Mouse (Mus musculus): Measurements from ENCODE around the gene Myh2. TPM values are rescaled to one million over a fixed set of nuclear protein-coding genes. Genes with fewer than 3 reads are reported as not detected.

The Myh2 gene
- polyA plus RNA-seq, 2 experiments, result 0.16 to 0.30 TPM

DNA sequence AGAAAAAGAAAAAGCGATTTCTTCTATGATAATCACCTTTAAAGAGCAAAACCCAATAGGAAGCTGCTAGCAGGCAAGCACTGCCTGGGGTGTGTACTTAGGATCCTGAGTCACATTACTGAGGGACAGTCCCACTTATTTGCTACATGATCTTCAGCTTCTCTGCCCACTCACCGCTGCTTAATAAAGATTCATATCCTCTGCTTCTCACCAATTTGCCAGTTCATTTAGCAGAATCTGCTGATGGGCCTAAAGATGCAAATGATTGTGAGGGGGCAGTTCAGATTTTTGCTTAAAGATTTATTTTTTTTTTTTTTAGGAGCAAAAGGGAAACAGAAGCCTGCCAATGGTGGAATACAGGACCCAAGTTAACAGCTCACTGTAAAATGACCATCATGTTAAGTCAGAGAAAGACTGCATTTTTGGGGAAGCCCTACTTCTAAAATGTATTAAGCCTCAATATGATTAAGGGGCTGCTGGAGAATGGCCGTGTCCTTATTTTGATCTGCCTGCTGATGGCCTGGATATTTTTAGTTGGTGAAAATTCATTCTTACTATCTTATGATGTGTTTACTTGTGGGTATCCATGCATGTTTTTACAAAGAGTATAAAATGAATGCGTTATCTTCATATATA lies 26.8 kb upstream of the Myh2 start:
- H3K9me3 ChIP-seq (ENCODE audit: control insufficient read depth, low read length), result no peaks in the 10 kb centered on the region
- DNase-seq (ENCODE audit: low spot score) (no peak), ATAC-seq (ENCODE audit: low FRiP score, low read depth) (no peak)
- H3K4me3 ChIP-seq (replicated peaks; ENCODE audit: low read length), result no peak overlapping the region
- 0 out of 2 replicates have a peak, but pooled peaks cover 3% of the 10 kb centered on the region for H3K4me1 ChIP-seq (ENCODE audit: control insufficient read depth, insufficient read depth, low read length)
- 89% methylated on average over 4 of the region's 4 CpGs for WGBS
- no peaks in the 10 kb centered on the region for H3K36me3 ChIP-seq (ENCODE audit: control insufficient read depth, insufficient read depth, low read length)
- no peak overlapping the region for H3K27ac ChIP-seq (replicated peaks; ENCODE audit: low read depth, low read length)
- H3K9ac ChIP-seq (ENCODE audit: low read depth, low read length, severe bottlenecking), result no peak overlapping the region
- no peak overlapping the region for H3K4me2 ChIP-seq (replicated peaks; ENCODE audit: low read depth, low read length, severe bottlenecking)
- H3K27me3 ChIP-seq (ENCODE audit: control insufficient read depth, insufficient read depth, low read length), result no peaks in the 10 kb centered on the region
- TF ChIP-seq POLR2A (IDR thresholded peaks at IDR 0.05; ENCODE audit: borderline replicate concordance, extremely low read depth, insufficient read depth, insufficient read length), result no peak

DNA sequence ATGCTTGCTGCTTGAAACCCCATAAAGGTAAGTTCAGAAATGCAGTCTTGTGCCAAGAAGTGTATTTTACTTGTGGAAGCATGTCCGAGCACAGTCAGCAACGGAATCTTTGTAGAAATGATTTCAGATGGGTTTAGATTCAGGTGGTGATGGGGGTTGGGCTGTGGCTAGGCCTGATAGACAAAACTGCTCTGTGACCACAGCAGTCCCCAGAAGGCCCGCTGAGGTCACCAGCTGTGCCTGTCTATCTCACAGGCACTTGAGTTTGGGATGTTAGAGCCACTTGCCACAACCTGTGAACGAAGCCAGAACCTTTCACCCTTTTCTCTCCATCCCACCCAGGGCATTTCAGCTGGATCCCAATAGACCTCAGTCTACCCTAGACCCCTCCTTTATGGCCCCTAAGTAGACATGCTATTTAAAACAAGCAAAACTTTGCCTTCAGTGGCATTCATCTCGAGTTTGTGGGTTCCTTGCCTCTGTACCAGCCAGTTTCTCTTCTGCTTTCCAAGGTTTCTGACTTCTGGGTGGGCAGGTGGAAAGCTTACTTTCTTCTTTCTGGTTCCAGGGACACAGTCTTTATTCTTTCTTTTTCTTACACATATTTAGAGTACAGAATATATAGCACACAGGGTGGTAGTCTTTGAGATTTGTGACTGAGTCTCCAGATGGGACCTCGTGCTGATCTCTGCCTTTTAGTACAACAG lies 26.1 kb upstream of the Myh2 start:
- Histone ChIP-seq H3K9ac (ENCODE audit: low read depth, low read length, severe bottlenecking) (no peak overlapping the region), H3K9me3 (ENCODE audit: control insufficient read depth, low read length) (no peaks in the 10 kb centered on the region), H3K4me1 (ENCODE audit: control insufficient read depth, insufficient read depth, low read length) (no peaks in the 10 kb centered on the region), H3K4me2 (replicated peaks; ENCODE audit: low read depth, low read length, severe bottlenecking) (no peak overlapping the region), H3K27ac (replicated peaks; ENCODE audit: low read depth, low read length) (no peak overlapping the region), H3K4me3 (replicated peaks; ENCODE audit: low read length) (no peak overlapping the region), H3K27me3 (ENCODE audit: control insufficient read depth, insufficient read depth, low read length) (no peaks in the 10 kb centered on the region), H3K36me3 (ENCODE audit: control insufficient read depth, insufficient read depth, low read length) (no peaks in the 10 kb centered on the region)
- 48% methylated on average over 6 of the region's 6 CpGs for WGBS
- DNase-seq (ENCODE audit: low spot score) (no peak), ATAC-seq (ENCODE audit: low FRiP score, low read depth) (no peak)
- no peak for TF ChIP-seq POLR2A (IDR thresholded peaks at IDR 0.05; ENCODE audit: borderline replicate concordance, extremely low read depth, insufficient read depth, insufficient read length)

DNA sequence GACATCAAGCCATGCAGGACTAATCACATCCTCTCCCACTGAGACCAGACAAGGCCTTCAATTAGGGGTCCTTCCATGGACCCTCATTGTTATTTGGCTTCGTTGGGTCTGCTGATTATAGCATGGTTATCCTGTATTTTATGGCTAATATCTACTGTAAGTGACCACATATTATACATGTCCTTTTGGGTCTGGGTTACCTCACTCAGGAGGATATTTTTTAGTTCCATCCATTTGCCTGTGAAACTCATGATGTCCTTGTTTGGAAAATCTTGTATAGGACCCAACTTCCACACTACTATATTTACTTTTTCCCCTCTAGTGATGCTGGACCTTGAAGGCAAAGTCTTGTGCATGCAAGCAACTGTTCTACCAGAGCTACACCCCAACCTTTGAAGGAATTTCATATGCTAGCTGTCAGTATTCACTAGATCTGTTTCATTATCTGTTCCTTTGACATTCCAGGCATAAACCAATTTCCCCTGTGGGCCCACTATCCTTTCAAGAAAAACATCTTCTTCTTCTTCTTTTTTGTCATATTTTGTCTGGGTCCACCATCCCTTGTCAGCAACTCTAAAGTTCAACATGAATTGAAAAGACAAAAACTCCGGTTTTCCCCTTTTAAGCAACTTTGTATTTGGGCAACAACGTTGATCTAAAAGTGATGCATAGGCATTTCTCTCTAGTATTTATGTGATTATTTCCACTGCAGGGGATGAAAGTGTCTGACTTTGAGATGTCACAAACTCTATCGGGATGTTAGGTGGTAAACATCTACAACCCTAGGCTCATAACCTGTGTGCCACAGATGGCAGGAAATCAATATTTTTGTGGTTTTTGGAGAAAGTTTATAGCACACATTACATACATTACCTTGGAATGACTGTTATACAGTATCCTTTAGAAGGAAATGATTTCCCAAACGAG lies 25.1 kb upstream of the Myh2 start:
- Histone ChIP-seq H3K4me2 (replicated peaks; ENCODE audit: low read depth, low read length, severe bottlenecking) (no peak overlapping the region), H3K36me3 (ENCODE audit: control insufficient read depth, insufficient read depth, low read length) (no peaks in the 10 kb centered on the region), H3K9ac (ENCODE audit: low read depth, low read length, severe bottlenecking) (no peak overlapping the region), H3K27me3 (ENCODE audit: control insufficient read depth, insufficient read depth, low read length) (no peaks in the 10 kb centered on the region), H3K4me1 (ENCODE audit: control insufficient read depth, insufficient read depth, low read length) (no peaks in the 10 kb centered on the region), H3K4me3 (replicated peaks; ENCODE audit: low read length) (no peak overlapping the region), H3K27ac (replicated peaks; ENCODE audit: low read depth, low read length) (no peak overlapping the region), H3K9me3 (ENCODE audit: control insufficient read depth, low read length) (no peaks in the 10 kb centered on the region)
- no peak for TF ChIP-seq POLR2A (IDR thresholded peaks at IDR 0.05; ENCODE audit: borderline replicate concordance, extremely low read depth, insufficient read depth, insufficient read length)
- WGBS, result 81% methylated on average over 5 of the region's 5 CpGs
- ATAC-seq (ENCODE audit: low FRiP score, low read depth) (no peak), DNase-seq (ENCODE audit: low spot score) (no peak)

GRCm38 (mm10) chr11:67146409-67147282 lies 24.2 kb upstream of the Myh2 start:
- Histone ChIP-seq H3K27me3 (ENCODE audit: control insufficient read depth, insufficient read depth, low read length) (no peaks in the 10 kb centered on the region), H3K4me2 (replicated peaks; ENCODE audit: low read depth, low read length, severe bottlenecking) (no peak overlapping the region), H3K4me3 (replicated peaks; ENCODE audit: low read length) (no peak overlapping the region), H3K27ac (replicated peaks; ENCODE audit: low read depth, low read length) (no peak overlapping the region), H3K36me3 (ENCODE audit: control insufficient read depth, insufficient read depth, low read length) (no peaks in the 10 kb centered on the region), H3K4me1 (ENCODE audit: control insufficient read depth, insufficient read depth, low read length) (no peaks in the 10 kb centered on the region), H3K9ac (ENCODE audit: low read depth, low read length, severe bottlenecking) (no peak overlapping the region), H3K9me3 (ENCODE audit: control insufficient read depth, low read length) (no peaks in the 10 kb centered on the region)
- 86% methylated on average over 4 of the region's 4 CpGs for WGBS
- no peak for DNase-seq (ENCODE audit: low spot score)
- ATAC-seq (ENCODE audit: low FRiP score, low read depth), result no peak
- TF ChIP-seq POLR2A (IDR thresholded peaks at IDR 0.05; ENCODE audit: borderline replicate concordance, extremely low read depth, insufficient read depth, insufficient read length), result no peak
